Mouse (Mus musculus) intestine, embryonic 16.5 days (tissue): ENCODE results near the gene Ccl27a. TPM values are rescaled to one million over a fixed set of nuclear protein-coding genes. Genes with fewer than 3 reads are reported as not detected.

Experiments
- ATAC-seq: fragments of 200-750 bp; cut with Nextera tagmentation; 2 replicates; pipeline ENCODE4 v1.8.0; 2017; ENCODE audit warnings: moderate TSS enrichment, moderate library complexity
- H3K27ac ChIP-seq: fragments of 300-500 bp; sonication (generic); 2 replicates; pipeline ENCODE4 v1.5.1; 2014; ENCODE audit warnings: mild to moderate bottlenecking, low read length
- H3K27me3 ChIP-seq: fragments of 300-500 bp; sonication (generic); replicated peaks from 2 replicates; pipeline ENCODE4 v1.6.1; 2014; ENCODE audit warnings: low read length, control low read depth, mixed read lengths; ENCODE audit not compliant: control insufficient read depth, insufficient read depth
- H3K36me3 ChIP-seq: fragments of 300-500 bp; sonication (generic); 2 replicates; pipeline ENCODE4 v1.6.1; 2014; ENCODE audit warnings: low read length, control low read depth; ENCODE audit not compliant: control insufficient read depth, insufficient read depth
- H3K4me1 ChIP-seq: fragments of 300-500 bp; sonication (generic); 2 replicates; pipeline ENCODE4 v1.6.1; 2014; ENCODE audit warnings: low read length, control low read depth, mixed read lengths; ENCODE audit not compliant: control insufficient read depth, insufficient read depth
- H3K4me2 ChIP-seq: fragments of 300-500 bp; sonication (generic); 2 replicates; pipeline ENCODE4 v1.6.1; 2014; ENCODE audit warnings: low read depth, low read length, control low read depth
- H3K4me3 ChIP-seq: fragments of 300-500 bp; sonication (generic); 2 replicates; pipeline ENCODE4 v1.5.1; 2014; ENCODE audit warnings: mild to moderate bottlenecking, low read length
- H3K9ac ChIP-seq: fragments of 300-500 bp; sonication (generic); 2 replicates; pipeline ENCODE4 v1.6.1; 2014; ENCODE audit warnings: low read depth, low read length
- H3K9me3 ChIP-seq: fragments of 300-500 bp; sonication (generic); 2 replicates; pipeline ENCODE4 v1.6.1; 2016; ENCODE audit warnings: low read length, control low read depth; ENCODE audit not compliant: control insufficient read depth
- WGBS: fragments of 180-500 bp; shearing (Covaris S2); extraction: QIAGEN DNeasy Blood & Tissue Kit; methylation state at CpG from one replicate; pipeline ENCODE4 v1.1.7; 2014; 5-methylcytosine and 5-hydroxymethylcytosine counted together
- polyA plus RNA-seq: library from polyadenylated mRNA; unstranded; fragments of >200 nt; fragmentation: Nextera tagmentation; extraction: Ambion mirVana; gene quantifications from 2 replicates; pipeline ENCODE4 v1.2.1, GENCODE M21; 2015

Gene Ccl27a
- polyA plus RNA-seq, 1 experiment from 2014 or later: 26.8 TPM

GRCm38 (mm10) chr4:41758021-41758420 lies 16.0 kb downstream of the Ccl27a start:
- no peak for ATAC-seq
- H3K4me3 ChIP-seq: no peak overlapping the region
- no peaks in the 10 kb centered on the region for H3K27me3 ChIP-seq
- H3K27ac ChIP-seq: peak overlapping the region; percentile 95
- H3K4me1 ChIP-seq: peaks cover 47% of the 10 kb centered on the region
- WGBS: 77% methylated on average over 11 of the region's 11 CpGs
- 0 out of 2 replicates have a peak, but pooled peaks cover 6% of the 10 kb centered on the region for H3K36me3 ChIP-seq
- 0 out of 2 replicates have a peak overlapping the region, but pooled peaks have one; percentile 33 for H3K9ac ChIP-seq
- no peaks in the 10 kb centered on the region for H3K9me3 ChIP-seq
- H3K4me2 ChIP-seq: no peak overlapping the region

GRCm38 (mm10) chr4:41757321-41757720 lies 16.7 kb downstream of the Ccl27a start:
- H3K4me2 ChIP-seq: no peak overlapping the region
- peak overlapping the region; percentile 33; the same call in 1 of the 2 replicates for H3K9ac ChIP-seq
- no peak overlapping the region for H3K4me3 ChIP-seq
- WGBS: 91% methylated on average over 13 of the region's 13 CpGs
- H3K27me3 ChIP-seq: no peaks in the 10 kb centered on the region
- peaks cover 41% of the 10 kb centered on the region for H3K4me1 ChIP-seq
- 0 out of 2 replicates have a peak, but pooled peaks cover 6% of the 10 kb centered on the region for H3K36me3 ChIP-seq
- H3K27ac ChIP-seq: peak overlapping the region; percentile 68; the same call in 1 of the 2 replicates
- ATAC-seq: no peak
- no peaks in the 10 kb centered on the region for H3K9me3 ChIP-seq

- 0 out of 2 replicates have a peak, but pooled peaks cover 6% of the 10 kb centered on the region for H3K36me3 ChIP-seq
- H3K27ac ChIP-seq: no peak overlapping the region
- peak overlapping the region; percentile 80 for H3K4me2 ChIP-seq
- H3K4me3 ChIP-seq: peak overlapping the region; percentile 72
- 71% methylated on average over 8 of the region's 8 CpGs for WGBS
- no peaks in the 10 kb centered on the region for H3K27me3 ChIP-seq
- peak overlapping the region; percentile 84 for H3K9ac ChIP-seq
- no peaks in the 10 kb centered on the region for H3K9me3 ChIP-seq
- no peak for ATAC-seq
- H3K4me1 ChIP-seq: peaks cover 32% of the 10 kb centered on the region
Observed at GRCm38 (mm10) chr4:41756440-41756839, 17.6 kb downstream of the Ccl27a start.

- WGBS: under 1% methylated on average over 57 of the region's 57 CpGs
Observed at GRCm38 (mm10) chr4:41755338-41756305, 18.4 kb downstream of the Ccl27a start, which contains the start of gene Sigmar1. Gene Sigmar1, minus strand, starts transcription at chr4:41756157.

GRCm38 (mm10) chr4:41754797-41755337 lies 19.2 kb downstream of the Ccl27a start, which contains the start of gene Galt:
Gene Galt, plus strand, starts transcription at chr4:41755228.
- peak; percentile 69 for ATAC-seq
- Histone ChIP-seq H3K4me2 (peak within 1 kb of the TSS; percentile 80), H3K27me3 (no peaks in the 10 kb centered on the region), H3K9ac (peak within 1 kb of the TSS; percentile 84), H3K9me3 (no peaks in the 10 kb centered on the region), H3K27ac (peak within 1 kb of the TSS; percentile 93), H3K4me3 (peak within 1 kb of the TSS; percentile 72), H3K36me3 (0 out of 2 replicates have a peak, but pooled peaks cover 6% of the 10 kb centered on the region), H3K4me1 (peaks cover 23% of the 10 kb centered on the region)
- WGBS: 11% methylated on average over 14 of the region's 14 CpGs

More at GRCm38 (mm10) chr4:41755338-41756305, 18.4 kb downstream of the Ccl27a start, which contains the start of gene Sigmar1:
- peak; percentile 78 for ATAC-seq
- Histone ChIP-seq H3K27ac (peak within 1 kb of the TSS; percentile 93), H3K36me3 (0 out of 2 replicates have a peak, but pooled peaks cover 6% of the 10 kb centered on the region), H3K4me2 (peak within 1 kb of the TSS; percentile 80), H3K27me3 (no peaks in the 10 kb centered on the region), H3K9me3 (no peaks in the 10 kb centered on the region), H3K4me1 (peaks cover 24% of the 10 kb centered on the region), H3K9ac (peak within 1 kb of the TSS; percentile 84), H3K4me3 (peak within 1 kb of the TSS; percentile 72)

GRCm38 (mm10) chr4:41745021-41745420 lies 29.0 kb downstream of the Ccl27a start:
- peaks cover 5% of the 10 kb centered on the region for H3K4me1 ChIP-seq
- H3K9ac ChIP-seq: no peak overlapping the region
- ATAC-seq: no peak
- no peak overlapping the region for H3K4me3 ChIP-seq
- H3K27me3 ChIP-seq: no peaks in the 10 kb centered on the region
- H3K27ac ChIP-seq: no peak overlapping the region
- H3K9me3 ChIP-seq: peaks cover 12% of the 10 kb centered on the region; the same call in 1 of the 2 replicates
- no peaks in the 10 kb centered on the region for H3K36me3 ChIP-seq
- H3K4me2 ChIP-seq: no peak overlapping the region
- WGBS: 76% methylated on average over 1 of the region's 1 CpGs

- H3K36me3 ChIP-seq: 0 out of 2 replicates have a peak, but pooled peaks cover 2% of the 10 kb centered on the region
- H3K4me2 ChIP-seq: no peak overlapping the region
- peaks cover 10% of the 10 kb centered on the region for H3K4me1 ChIP-seq
- H3K4me3 ChIP-seq: no peak overlapping the region
- WGBS: 64% methylated on average over 2 of the region's 2 CpGs
- peaks cover 12% of the 10 kb centered on the region; the same call in 1 of the 2 replicates for H3K9me3 ChIP-seq
- no peak overlapping the region for H3K9ac ChIP-seq
- H3K27ac ChIP-seq: no peak overlapping the region
- H3K27me3 ChIP-seq: no peaks in the 10 kb centered on the region
- no peak for ATAC-seq
Observed at GRCm38 (mm10) chr4:41744131-41744530, 29.9 kb downstream of the Ccl27a start.

- Histone ChIP-seq H3K9ac (peak overlapping the region; percentile 85), H3K4me1 (peaks cover 10% of the 10 kb centered on the region), H3K9me3 (no peaks in the 10 kb centered on the region), H3K36me3 (0 out of 2 replicates have a peak, but pooled peaks cover 3% of the 10 kb centered on the region), H3K27me3 (no peaks in the 10 kb centered on the region), H3K27ac (peak overlapping the region; percentile 89), H3K4me3 (peak overlapping the region; percentile 74), H3K4me2 (peak overlapping the region; percentile 68)
- ATAC-seq: peak; percentile 95
- under 1% methylated on average over 27 of the region's 27 CpGs for WGBS
Observed at GRCm38 (mm10) chr4:41741158-41741560, 32.9 kb downstream of the Ccl27a start.
